Mouse (Mus musculus) CH12.LX (cell line): Measurements from ENCODE around the gene 1110002E22Rik. TPM values are rescaled to one million over a fixed set of nuclear protein-coding genes. Genes with fewer than 3 reads are reported as not detected.

Experiments used
- DNase-seq: peaks from one replicate; pipeline ENCODE4 v3.0.0-alpha.2; 2013; ENCODE audit errors: extremely low read depth
- H3K27ac ChIP-seq: 2 replicates; pipeline ENCODE4 v1.5.1; 2012; ENCODE audit warnings: low read depth, mild to moderate bottlenecking, control low read depth, moderate library complexity; ENCODE audit not compliant: insufficient read depth
- H3K27me3 ChIP-seq: replicated peaks from 2 replicates; pipeline ENCODE3; 2012; ENCODE audit warnings: inconsistent platforms
- H3K36me3 ChIP-seq, 2 experiments: replicated peaks in 1 of 2; 2 replicates each; pipeline versions ENCODE3 to v1.6.1; 2012; ENCODE audit warnings: inconsistent platforms in 1 of 2, low read length in 1 of 2, mild to moderate bottlenecking in 1 of 2, mixed read lengths in 1 of 2, moderate library complexity in 1 of 2; ENCODE audit not compliant: control insufficient read depth in 1 of 2, insufficient read depth in 1 of 2
- H3K4me1 ChIP-seq, 2 experiments: 2 replicates each; pipeline ENCODE4 v1.6.1; 2012; ENCODE audit warnings: inconsistent platforms in 1 of 2, moderate library complexity in 1 of 2; ENCODE audit not compliant: insufficient read depth in 2 of 2, control insufficient read depth in 1 of 2
- H3K4me2 ChIP-seq: 2 replicates; pipeline ENCODE4 v1.6.1; 2012; ENCODE audit warnings: low read depth, mild to moderate bottlenecking, control low read depth; ENCODE audit not compliant: poor library complexity, insufficient read depth, severe bottlenecking
- H3K4me3 ChIP-seq, 3 experiments: fragments of 150-350 bp in 1 of 3; sonication (generic) in 1 of 3; replicated peaks in 1 of 3; 2 replicates each; pipeline versions ENCODE3 to v1.5.1; 2011 to 2012; ENCODE audit warnings: low read depth in 2 of 3, low read length in 2 of 3, mild to moderate bottlenecking in 2 of 3, moderate library complexity in 2 of 3, control low read depth in 1 of 3, improper control_type of control experiment in 1 of 3, inconsistent platforms in 1 of 3, mixed read lengths in 1 of 3; ENCODE audit not compliant: poor library complexity in 1 of 3
- H3K79me2 ChIP-seq: replicated peaks from 2 replicates; pipeline ENCODE4 v1.6.1; 2012; ENCODE audit warnings: mild to moderate bottlenecking, moderate library complexity; ENCODE audit not compliant: control insufficient read depth, poor library complexity, insufficient read depth, severe bottlenecking; ENCODE audit errors: extremely low read depth
- H3K9ac ChIP-seq: 2 replicates; pipeline ENCODE4 v1.6.1; 2012; ENCODE audit warnings: low read depth, mild to moderate bottlenecking, control low read depth, moderate library complexity; ENCODE audit not compliant: insufficient read depth
- H3K9me3 ChIP-seq: replicated peaks from 2 replicates; pipeline ENCODE3; 2012; ENCODE audit warnings: low read length, inconsistent platforms, mixed read lengths
- BHLHE40 ChIP-seq: IDR thresholded peaks from 2 replicates; pipeline ENCODE4 v1.6.1; 2011; ENCODE audit warnings: mild to moderate bottlenecking, low read depth, low read length, improper control_type of control experiment
- CHD1 ChIP-seq: IDR thresholded peaks from 2 replicates; pipeline ENCODE4 v1.6.1; 2012; ENCODE audit warnings: low read depth, low read length, improper control_type of control experiment, inconsistent platforms
- CHD2 ChIP-seq: IDR thresholded peaks from 2 replicates; pipeline ENCODE4 v1.6.1; 2011; ENCODE audit warnings: low read length, improper control_type of control experiment
- ELF1 ChIP-seq: IDR thresholded peaks from 2 replicates; pipeline ENCODE4 v1.6.1; 2014; ENCODE audit warnings: low read depth, mild to moderate bottlenecking, inconsistent platforms, low read length, improper control_type of control experiment
- EP300 ChIP-seq: IDR thresholded peaks from 2 replicates; pipeline ENCODE4 v1.6.1; 2011; ENCODE audit warnings: low read length, improper control_type of control experiment
- ETS1 ChIP-seq: conservative IDR thresholded peaks from 2 replicates; pipeline ENCODE4 v1.6.1; 2012; ENCODE audit warnings: low read depth, mild to moderate bottlenecking, inconsistent platforms, low read length, improper control_type of control experiment, moderate library complexity
- IRF4 ChIP-seq: IDR thresholded peaks from 2 replicates; pipeline ENCODE4 v1.6.1; 2014; ENCODE audit warnings: low read depth, mild to moderate bottlenecking, inconsistent platforms, low read length, improper control_type of control experiment
- JUN ChIP-seq: IDR thresholded peaks from 2 replicates; pipeline ENCODE4 v1.6.1; 2011; ENCODE audit warnings: low read depth, mild to moderate bottlenecking, low read length, improper control_type of control experiment, moderate library complexity; ENCODE audit not compliant: insufficient read depth
- JUND ChIP-seq: conservative IDR thresholded peaks from 2 replicates; pipeline ENCODE4 v1.6.1; 2011; ENCODE audit warnings: low read depth, low read length, improper control_type of control experiment
- KAT2A ChIP-seq: IDR thresholded peaks from 2 replicates; pipeline ENCODE4 v1.6.1; 2012; ENCODE audit warnings: low read length, improper control_type of control experiment, inconsistent platforms; ENCODE audit not compliant: insufficient replicate concordance
- MAX ChIP-seq: IDR thresholded peaks from 2 replicates; pipeline ENCODE4 v1.6.1; 2011; ENCODE audit warnings: low read length, improper control_type of control experiment
- MYC ChIP-seq: IDR thresholded peaks from 2 replicates; pipeline ENCODE4 v1.6.1; 2011; ENCODE audit warnings: low read depth, mild to moderate bottlenecking, improper control_type of control experiment, low read length
- NELFE ChIP-seq: IDR thresholded peaks from 2 replicates; pipeline ENCODE4 v1.6.1; 2011; ENCODE audit warnings: low read depth, low read length, improper control_type of control experiment
- NRF1 ChIP-seq: IDR thresholded peaks from 2 replicates; pipeline ENCODE4 v1.6.1; 2014; ENCODE audit warnings: low read depth, mild to moderate bottlenecking, inconsistent platforms, low read length, improper control_type of control experiment, moderate library complexity
- PAX5 ChIP-seq: IDR thresholded peaks from 2 replicates; pipeline ENCODE4 v1.6.1; 2012; ENCODE audit warnings: low read length, inconsistent platforms, mixed read lengths
- POLR2A ChIP-seq: IDR thresholded peaks from 2 replicates; pipeline ENCODE4 v1.6.1; 2011; ENCODE audit warnings: low read depth, mild to moderate bottlenecking, improper control_type of control experiment, low read length
- RCOR1 ChIP-seq: conservative IDR thresholded peaks from 2 replicates; pipeline ENCODE4 v1.6.1; 2012; ENCODE audit warnings: low read depth, mild to moderate bottlenecking, inconsistent platforms, low read length, improper control_type of control experiment
- SIN3A ChIP-seq: IDR thresholded peaks from 2 replicates; pipeline ENCODE4 v1.6.1; 2012; ENCODE audit warnings: low read length, improper control_type of control experiment, inconsistent platforms
- TCF12 ChIP-seq: IDR thresholded peaks from 2 replicates; pipeline ENCODE4 v1.6.1; 2014; ENCODE audit warnings: low read depth, mild to moderate bottlenecking, inconsistent platforms, low read length, improper control_type of control experiment
- USF1 ChIP-seq: IDR thresholded peaks from 2 replicates; pipeline ENCODE4 v1.6.1; 2014; ENCODE audit warnings: low read depth, mild to moderate bottlenecking, inconsistent platforms, low read length, improper control_type of control experiment
- USF2 ChIP-seq: conservative IDR thresholded peaks from 2 replicates; pipeline ENCODE4 v1.6.1; 2011; ENCODE audit warnings: low read depth, low read length, improper control_type of control experiment
- ZKSCAN1 ChIP-seq: IDR thresholded peaks from 2 replicates; pipeline ENCODE4 v1.6.1; 2012; ENCODE audit warnings: low read depth, inconsistent platforms, low read length, improper control_type of control experiment, borderline replicate concordance
- ZNF384 ChIP-seq: IDR thresholded peaks from 2 replicates; pipeline ENCODE4 v1.6.1; 2012; ENCODE audit warnings: low read depth, low read length, improper control_type of control experiment, inconsistent platforms
- dilution Hi-C: fragments of 300-500 bp; cut with MboI; formaldehyde crosslinking; loops from 2 replicates; pipeline ENCODE4 v1.14.3; 2020; ENCODE audit warnings: low sequenced_read_pairs; ENCODE audit not compliant: extremely low pct_unique_long_range_greater_than_20kb, extremely low pct_ligation_motif_present
- in situ Hi-C: fragments of 300-500 bp; cut with MboI; formaldehyde crosslinking; loops from 3 replicates; pipeline ENCODE4 v1.14.3; 2019; ENCODE audit warnings: low sequenced_read_pairs, low pct_ligation_motif_present, low pct_unique_long_range_greater_than_20kb, mixed read lengths
- polyA plus RNA-seq: library from polyadenylated mRNA; unstranded; fragments of >175 nt; gene quantifications from 2 replicates; pipeline ENCODE4 v1.2.1, GENCODE M21; 2012; ENCODE audit warnings: low read depth; ENCODE audit not compliant: insufficient read length
- total RNA-seq, 2 experiments: library from RNA; depleted of rRNA; stranded (reverse); fragments of 300-350 nt in 1 of 2; fragments of >200 nt in 1 of 2; gene quantifications; 2 replicates each; pipeline ENCODE4 v1.2.3; 2012 to 2014

1110002E22Rik gene
- total and polyA plus RNA-seq, 3 experiments: 0.66 to 2.3 (median 2.0) TPM

DNA sequence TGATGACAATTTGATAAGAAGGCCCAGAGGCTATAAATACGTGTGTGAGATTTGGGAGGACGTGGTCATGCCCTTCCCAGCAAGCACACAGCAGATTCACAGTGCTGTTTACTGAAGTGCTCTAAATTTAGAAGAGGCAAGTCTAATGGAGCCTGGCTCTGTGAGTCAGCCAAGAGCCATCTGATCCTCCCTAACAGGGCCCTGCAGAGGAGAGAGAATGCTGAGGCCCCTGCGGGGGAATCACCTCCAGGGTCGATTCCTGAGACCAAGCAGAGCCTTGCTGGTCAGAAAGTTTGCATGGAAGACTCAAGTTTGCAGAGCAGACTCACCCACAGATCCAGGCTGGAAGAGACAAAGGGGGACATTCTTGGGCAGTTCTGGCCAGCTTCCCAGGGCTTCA, 10.9 kb upstream of the 1110002E22Rik start:
- dilution Hi-C loops (no loop called here), in situ Hi-C loops (no loop called here)
- H3K79me2 ChIP-seq: no peaks in the 10 kb centered on the region
- peak; percentile 37 for DNase-seq
- no peak overlapping the region for H3K9ac ChIP-seq
- H3K27me3 ChIP-seq: no peaks in the 10 kb centered on the region
- no peak overlapping the region for H3K27ac ChIP-seq
- peaks cover 2 to 20% of the 10 kb centered on the region in 2 experiments; a peak in 2 of 4 replicates for H3K4me1 ChIP-seq
- H3K4me2 ChIP-seq: no peak overlapping the region
- no peaks in the 10 kb centered on the region for H3K9me3 ChIP-seq
- 0 out of 2 replicates have a peak, but pooled peaks have one; percentile 30 for TF ChIP-seq IRF4
- TF ChIP-seq KAT2A: no peak
- TF ChIP-seq, all 38 proteins: peak for 1
- Histone ChIP-seq H3K4me3 (no peak overlapping the region), H3K36me3 (no peaks in the 10 kb centered on the region)

DNA sequence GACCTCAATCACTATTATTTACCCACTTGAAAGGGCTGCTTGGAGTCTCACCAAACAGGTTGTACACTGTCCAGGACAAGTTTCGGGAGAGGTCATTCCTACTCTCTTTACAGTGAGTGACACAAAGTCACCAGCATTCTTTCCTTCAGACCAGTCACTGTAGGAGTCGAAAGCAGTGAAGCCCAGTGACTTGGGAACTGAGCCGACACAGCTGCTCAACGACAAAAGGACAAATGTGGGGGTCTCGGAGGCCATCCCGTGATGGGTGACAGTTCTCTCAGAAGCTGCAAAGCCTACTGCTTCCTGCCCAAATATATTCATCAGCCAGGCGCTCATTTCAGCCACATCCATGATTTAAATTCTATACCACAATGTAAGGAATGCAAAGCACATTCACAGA, 7.9 kb upstream of the 1110002E22Rik start:
- H3K27me3 ChIP-seq: no peaks in the 10 kb centered on the region
- H3K27ac ChIP-seq: no peak overlapping the region
- H3K9ac ChIP-seq: no peak overlapping the region
- no peaks in the 10 kb centered on the region for H3K9me3 ChIP-seq
- H3K4me2 ChIP-seq: no peak overlapping the region
- H3K4me3 ChIP-seq: no peak overlapping the region
- TF ChIP-seq ZNF384 (no peak), KAT2A (no peak), USF1 (no peak), PAX5 (no peak), POLR2A (no peak), JUN (no peak), ETS1 (no peak), MAX (no peak), ZKSCAN1 (no peak), TCF12 (no peak), NELFE (no peak)
- no peaks in the 10 kb centered on the region for H3K36me3 ChIP-seq
- dilution Hi-C loops (no loop called here), in situ Hi-C loops (no loop called here)
- no peaks in the 10 kb centered on the region for H3K79me2 ChIP-seq
- DNase-seq: no peak
- H3K4me1 ChIP-seq: peaks cover 5 to 35% of the 10 kb centered on the region in 2 experiments

DNA sequence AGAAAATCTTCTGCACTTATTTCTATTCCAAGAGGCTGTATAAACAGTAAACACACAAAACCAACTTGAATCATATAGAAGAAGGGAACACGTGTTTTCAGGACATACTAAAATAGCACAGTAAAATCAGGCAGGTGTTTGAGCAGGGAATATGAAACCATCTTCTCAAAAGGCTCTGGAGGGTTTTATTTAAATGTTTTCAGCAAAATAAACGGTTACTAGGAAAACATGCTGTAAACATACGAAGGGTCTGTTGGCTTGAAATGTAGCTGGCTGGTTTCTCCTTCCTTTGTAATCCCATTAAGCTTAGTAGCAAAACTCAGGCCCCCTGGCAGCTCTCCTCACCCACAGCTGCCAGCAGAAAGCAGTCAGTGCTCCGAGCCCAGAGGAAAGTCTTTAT, 6.6 kb upstream of the 1110002E22Rik start:
- in situ Hi-C loops (no loop called here), dilution Hi-C loops (no loop called here)
- Histone ChIP-seq H3K4me2 (no peak overlapping the region), H3K27me3 (no peaks in the 10 kb centered on the region), H3K4me3 (no peak overlapping the region), H3K36me3 (no peaks in the 10 kb centered on the region), H3K4me1 (peaks cover 7 to 42% of the 10 kb centered on the region in 2 experiments)
- DNase-seq: no peak
- TF ChIP-seq TCF12 (no peak), CHD2 (no peak), EP300 (no peak), MYC (0 out of 2 replicates have a peak, but pooled peaks have one; percentile 25), JUN (no peak), ELF1 (no peak), MAX (peak; percentile 77; the same call in 1 of the 2 replicates), PAX5 (no peak), USF2 (no peak), SIN3A (no peak), NRF1 (no peak), JUND (no peak), BHLHE40 (0 out of 2 replicates have a peak, but pooled peaks have one; percentile 13), CHD1 (no peak), RCOR1 (no peak), IRF4 (no peak)
- TF ChIP-seq, all 38 proteins: peak for 3
- no peaks in the 10 kb centered on the region for H3K9me3 ChIP-seq
- H3K9ac ChIP-seq: no peak overlapping the region
- H3K79me2 ChIP-seq: no peaks in the 10 kb centered on the region
- H3K27ac ChIP-seq: no peak overlapping the region
